Mouse (Mus musculus) myocyte (in vitro differentiated cells): Measurements from ENCODE around the gene Orc4.

Experiments
- MAX ChIP-seq: IDR thresholded peaks from one replicate; pipeline ENCODE4 v1.6.1; 2011; ENCODE audit warnings: low read depth, mild to moderate bottlenecking, control low read depth
- MYOG ChIP-seq, 3 experiments: IDR thresholded peaks; one replicate each; pipeline ENCODE4 v1.6.1; 2011; ENCODE audit warnings: control low read depth in 2 of 3, low read depth in 2 of 3, mild to moderate bottlenecking in 2 of 3; ENCODE audit not compliant: insufficient read length in 2 of 3, control insufficient read depth in 1 of 3, insufficient read depth in 1 of 3
- POLR2A ChIP-seq: IDR thresholded peaks from one replicate; pipeline ENCODE4 v1.6.1; 2011; ENCODE audit warnings: low read depth, mild to moderate bottlenecking, control low read depth, moderate library complexity; ENCODE audit not compliant: insufficient read length
- POLR2AphosphoS2 ChIP-seq: IDR thresholded peaks from one replicate; pipeline ENCODE4 v1.6.1; 2011; ENCODE audit warnings: low read depth, control low read depth; ENCODE audit not compliant: insufficient read length
- TCF12 ChIP-seq: IDR thresholded peaks from one replicate; pipeline ENCODE4 v1.6.1; 2011; ENCODE audit warnings: mild to moderate bottlenecking, control low read depth; ENCODE audit not compliant: poor library complexity, insufficient read depth, severe bottlenecking

DNA sequence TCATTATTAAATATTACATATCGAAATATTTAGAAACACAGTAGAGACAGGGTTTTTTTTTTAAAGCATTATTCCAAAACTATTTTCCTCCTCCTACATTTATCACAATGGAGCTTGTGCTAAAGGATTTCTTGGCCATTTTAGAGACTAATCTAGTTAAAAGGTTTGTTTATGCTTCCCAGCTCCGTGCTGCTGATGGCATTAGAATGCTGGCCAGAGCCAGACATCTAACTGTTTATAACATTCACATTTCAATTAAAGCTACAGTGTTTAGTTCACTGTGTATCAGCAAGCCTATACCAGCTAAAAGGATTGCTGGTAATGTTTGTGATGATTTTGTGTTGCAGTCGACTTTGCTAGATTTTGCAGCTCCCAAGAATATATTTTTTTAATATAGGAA is 6.5 kb upstream of the Orc4 start:
- no peak for TF ChIP-seq MYOG (IDR thresholded peaks at IDR 0.05; ENCODE audit: control insufficient read depth in 1 of 3, insufficient read depth in 1 of 3, insufficient read length in 2 of 3, low read depth in 2 of 3)
- TF ChIP-seq TCF12, result no peak
- no peak for TF ChIP-seq POLR2AphosphoS2
- no peak for TF ChIP-seq MAX
- no peak for TF ChIP-seq POLR2A
